Mouse (Mus musculus) layer of hippocampus, postnatal 36 days (tissue): ENCODE data around the gene Ntf5. TPM values are rescaled to one million over a fixed set of nuclear protein-coding genes. Genes with fewer than 3 reads are reported as not detected.
A peak's percentile ranks its signal among the peaks of the same experiment; 100 is the strongest.

Experiments
- DNase-seq, 2 experiments: peaks; one replicate each; pipeline ENCODE4 v3.0.0; 2022
- total RNA-seq, 2 experiments: library from RNA; stranded (reverse); gene quantifications; 2 replicates each; pipeline ENCODE4 v1.2.3; 2021

Ntf5 gene
- total RNA-seq, 2 experiments from 2014 or later: 0.17 to 0.18 TPM

DNA sequence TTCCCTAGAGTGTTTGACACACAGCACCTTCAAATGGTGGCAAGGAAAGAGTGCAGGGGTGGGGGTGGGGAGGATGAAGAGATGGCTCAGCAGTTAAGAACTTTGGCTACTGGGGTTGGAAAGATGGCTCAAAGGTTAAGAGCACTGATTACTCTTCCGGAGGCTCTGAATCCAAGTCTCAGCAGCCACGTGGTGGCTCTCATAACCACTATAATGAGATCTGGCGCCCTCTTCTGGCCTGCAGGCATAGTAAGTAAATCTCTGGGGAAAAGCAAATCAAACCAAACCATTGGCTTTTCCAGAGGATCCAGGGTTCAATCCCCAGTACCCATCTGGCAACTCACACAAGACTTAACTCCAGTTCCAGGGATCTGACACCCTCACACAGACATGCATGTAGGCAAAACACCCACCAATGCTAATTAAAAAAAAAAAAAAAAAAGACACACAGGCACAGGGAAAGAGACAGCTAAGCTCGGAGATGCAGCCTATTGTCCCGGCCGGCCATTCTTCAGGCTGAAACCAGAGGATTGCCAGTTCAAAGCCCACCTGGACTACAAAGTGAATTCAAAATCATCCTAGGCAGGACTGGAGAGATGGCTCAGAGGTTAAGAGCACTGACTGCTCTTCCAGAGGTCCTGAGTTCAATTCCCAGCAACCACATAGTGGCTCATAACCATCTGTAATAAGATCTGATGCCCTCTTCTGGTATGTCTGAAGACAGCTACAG, 9.8 kb upstream of the Ntf5 start:
- no peak for DNase-seq

DNA sequence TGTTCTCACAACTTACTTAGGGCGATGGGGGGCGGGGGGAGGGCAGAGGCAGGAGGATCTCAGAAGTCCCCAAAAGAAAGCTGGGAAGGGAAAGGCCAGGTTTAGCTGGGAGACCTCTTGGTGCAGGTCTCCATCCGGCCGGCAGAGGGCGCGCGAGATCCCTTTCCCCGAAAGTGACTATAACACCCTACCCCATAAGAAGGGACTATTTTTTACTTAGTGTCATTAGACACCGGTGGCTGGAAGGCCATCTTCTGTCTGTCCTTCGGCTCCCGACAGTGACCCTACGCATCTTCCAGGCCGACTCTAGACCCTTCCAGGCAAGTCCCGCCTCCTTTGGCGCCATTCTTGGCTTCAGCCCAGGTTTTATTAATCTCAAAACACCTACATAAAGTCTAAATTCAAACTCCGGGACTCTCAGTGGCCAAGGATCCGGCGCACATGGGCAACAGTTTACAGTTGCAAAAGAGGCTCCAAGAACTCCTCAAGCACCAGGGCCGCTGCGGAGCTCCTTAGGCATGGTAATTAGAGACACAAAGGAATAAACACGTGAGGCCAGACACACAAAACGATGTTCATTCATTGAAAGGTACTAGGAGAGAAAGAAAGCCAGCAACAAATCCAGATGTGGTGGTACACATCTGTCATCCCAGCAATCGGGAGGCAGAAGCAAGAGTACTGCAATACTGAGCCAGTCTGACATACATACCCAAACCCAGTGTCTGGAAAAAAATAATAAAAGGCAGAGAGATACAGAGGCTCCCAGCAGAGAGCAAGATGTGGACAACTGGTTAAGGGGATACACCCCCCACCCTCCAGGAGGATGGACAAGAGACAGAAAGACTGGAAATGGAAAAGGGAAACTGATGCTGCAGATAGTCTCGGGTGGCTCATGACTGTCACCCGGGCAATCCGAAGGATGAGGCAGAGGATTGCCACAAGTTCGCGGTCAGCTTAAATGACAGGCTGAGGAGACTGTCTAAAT, 8.1 kb upstream of the Ntf5 start, which contains the start of gene Kcna7:
Gene Kcna7 (plus strand): TSS at position 563 of the 985 bp plus-strand sequence.
- DNase-seq: peak; percentile 50 to 67

- DNase-seq: no peak
These were observed 7.0 kb upstream of the Ntf5 start for GRCm38 (mm10) chr7:45406157-45407156.

GRCm38 (mm10) chr7:45407836-45408235, 5.7 kb upstream of the Ntf5 start:
- no peak for DNase-seq

- no peak for DNase-seq
These were observed 5.1 kb upstream of the Ntf5 start for GRCm38 (mm10) chr7:45408351-45408750.

- DNase-seq: no peak
These were observed 4.5 kb upstream of the Ntf5 start for GRCm38 (mm10) chr7:45408949-45409348.

GRCm38 (mm10) chr7:45409497-45410163, 3.9 kb upstream of the Ntf5 start:
- no peak for DNase-seq

DNA sequence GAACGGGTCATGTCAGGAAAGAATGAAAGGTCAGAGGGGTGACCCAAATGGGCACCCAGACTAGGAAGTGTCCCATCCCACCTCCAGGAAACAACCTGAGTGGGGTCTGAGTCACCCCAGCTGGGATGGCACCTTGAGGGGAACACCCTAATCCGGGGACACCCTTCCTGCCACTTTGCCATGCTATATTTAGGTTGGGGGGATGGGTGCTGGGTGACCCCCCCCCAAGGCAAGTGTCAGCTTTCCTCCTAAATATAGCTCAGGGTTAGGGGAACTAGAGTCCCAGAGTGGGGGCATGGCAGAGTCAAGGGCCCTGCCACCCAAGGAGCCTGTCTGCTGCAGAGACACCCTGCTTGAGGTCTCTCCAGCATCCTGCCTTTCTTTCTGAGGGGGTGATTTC, 1.1 kb upstream of the Ntf5 start:
- no peak for DNase-seq

DNA sequence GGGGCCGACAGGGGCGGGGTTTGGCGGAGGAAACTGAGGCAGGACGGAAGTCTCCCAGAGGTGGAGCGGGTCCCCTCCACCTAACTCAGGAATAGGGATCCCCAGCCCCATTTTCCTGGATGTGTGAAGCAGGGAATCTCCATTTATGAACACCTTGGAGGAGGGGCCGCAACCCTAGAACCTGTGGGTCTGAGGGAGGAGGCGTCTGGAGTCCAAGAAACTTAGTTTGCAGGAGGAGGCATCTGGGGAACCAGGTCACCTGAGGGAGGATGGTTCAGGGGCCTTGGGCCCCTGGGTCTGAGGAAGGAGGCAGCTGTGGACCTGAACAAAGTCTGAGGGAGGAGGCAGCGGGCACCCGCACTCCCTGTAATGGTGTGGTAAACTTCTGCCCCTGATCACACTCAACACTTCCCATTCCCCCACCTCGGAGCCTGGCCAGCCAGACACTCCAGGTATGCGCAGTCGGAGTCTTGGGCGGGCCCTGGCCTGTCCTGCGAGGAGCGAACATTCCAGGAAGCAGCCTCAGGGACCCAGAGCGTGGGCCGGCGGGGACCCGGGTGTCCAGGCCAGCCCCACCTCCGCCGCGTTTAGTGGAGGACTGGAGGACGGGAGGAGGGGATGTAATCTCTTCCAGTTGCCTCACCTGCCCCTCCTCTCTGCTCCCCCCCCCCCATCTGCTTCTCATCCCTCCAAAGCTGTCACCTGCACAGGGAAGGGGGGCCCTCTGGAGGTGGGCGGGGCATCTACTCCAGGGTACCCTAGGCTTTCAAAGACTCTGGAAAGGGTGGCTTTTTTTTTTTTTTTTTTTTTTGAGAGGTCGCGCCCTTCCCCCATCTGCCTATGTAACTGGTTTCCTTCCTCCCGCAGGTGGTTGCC, 607 bp downstream of the Ntf5 start:
- no peak for DNase-seq

DNA sequence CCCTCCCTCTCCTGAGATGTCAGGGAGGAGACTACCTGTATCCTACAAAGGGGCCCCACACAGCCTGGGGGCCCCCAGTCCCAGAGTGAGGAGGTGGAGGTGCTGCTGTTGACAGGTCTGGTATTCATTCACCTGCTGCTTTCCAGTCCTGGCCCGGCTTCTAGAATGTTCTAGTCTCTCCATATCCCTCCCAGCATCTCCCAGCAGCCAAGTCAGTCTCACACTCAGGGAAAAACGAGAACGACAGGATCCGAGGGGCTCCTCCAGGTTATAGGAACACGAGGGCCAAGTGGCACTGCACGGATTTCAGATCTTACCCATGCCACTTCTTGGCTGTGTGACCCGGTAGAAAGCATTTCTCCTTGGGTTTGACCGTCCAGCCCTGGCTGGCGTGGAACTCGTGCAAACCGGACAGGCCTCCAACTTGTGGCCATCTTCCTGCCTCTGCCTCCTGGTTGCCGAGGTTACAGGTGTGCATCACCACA, 1.3 kb downstream of the Ntf5 start:
- DNase-seq: no peak

DNA sequence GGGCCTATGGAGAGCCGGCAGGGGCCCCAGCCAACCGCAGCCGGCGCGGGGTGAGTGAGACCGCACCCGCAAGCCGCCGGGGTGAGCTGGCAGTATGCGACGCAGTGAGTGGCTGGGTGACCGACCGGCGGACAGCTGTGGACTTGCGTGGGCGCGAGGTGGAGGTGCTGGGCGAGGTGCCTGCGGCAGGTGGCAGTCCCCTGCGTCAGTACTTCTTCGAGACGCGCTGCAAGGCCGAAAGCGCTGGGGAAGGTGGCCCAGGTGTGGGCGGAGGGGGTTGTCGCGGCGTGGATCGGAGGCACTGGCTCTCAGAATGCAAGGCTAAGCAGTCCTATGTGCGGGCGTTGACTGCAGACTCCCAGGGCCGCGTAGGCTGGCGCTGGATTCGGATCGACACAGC, 2.1 kb downstream of the Ntf5 start:
- no peak for DNase-seq

DNA sequence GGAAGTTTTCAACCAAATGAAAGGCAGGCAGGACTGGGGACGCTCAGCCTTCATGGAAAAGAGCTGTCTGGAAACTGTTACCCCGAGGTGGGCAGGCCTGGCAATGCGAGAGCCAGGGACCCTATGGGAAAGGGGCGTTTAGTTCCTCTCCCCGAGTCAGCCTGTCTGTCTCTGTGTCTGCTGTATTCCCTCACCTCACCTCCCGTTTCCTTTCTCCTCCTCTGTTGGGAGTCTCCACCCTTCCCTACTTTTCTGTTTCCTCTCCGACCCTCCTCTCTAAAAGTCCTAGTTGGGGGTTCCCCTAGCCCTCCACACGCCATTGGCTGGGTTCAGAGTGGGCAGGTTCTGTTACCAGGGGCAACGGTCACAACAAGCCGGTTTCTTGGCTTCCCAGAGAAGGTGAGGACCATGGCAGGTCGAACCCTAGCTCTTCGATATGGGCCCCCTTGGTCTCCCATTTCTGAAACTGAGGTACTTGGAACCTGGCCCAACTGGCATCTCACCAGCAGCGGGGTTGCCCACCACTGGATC, 4.5 kb downstream of the Ntf5 start:
- no peak for DNase-seq

GRCm38 (mm10) chr7:45419859-45420614, 6.5 kb downstream of the Ntf5 start:
- DNase-seq: no peak

- no peak for DNase-seq
These were observed 7.1 kb downstream of the Ntf5 start, which contains the start of gene Lhb for GRCm38 (mm10) chr7:45420615-45420919. Lhb (plus strand) TSS chr7:45420820.

DNA sequence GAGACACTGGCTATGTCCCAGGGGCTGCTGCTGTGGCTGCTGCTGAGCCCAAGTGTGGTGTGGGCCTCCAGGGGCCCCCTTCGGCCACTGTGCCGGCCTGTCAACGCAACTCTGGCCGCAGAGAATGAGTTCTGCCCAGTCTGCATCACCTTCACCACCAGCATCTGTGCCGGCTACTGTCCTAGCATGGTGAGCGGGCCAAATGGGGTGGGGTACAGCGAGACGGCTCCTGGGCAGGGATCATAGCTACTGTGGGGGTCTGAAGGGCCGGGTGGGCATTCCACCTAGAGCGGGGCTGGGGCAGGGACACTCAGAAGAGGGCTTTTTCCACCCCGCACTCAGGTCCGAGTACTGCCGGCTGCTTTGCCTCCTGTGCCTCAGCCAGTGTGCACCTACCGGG, 7.7 kb downstream of the Ntf5 start:
- DNase-seq: no peak

GRCm38 (mm10) chr7:45426556-45426955, 13.1 kb downstream of the Ntf5 start:
- DNase-seq: no peak

GRCm38 (mm10) chr7:45433835-45434202, 20.3 kb downstream of the Ntf5 start:
- no peak for DNase-seq

- DNase-seq: peak; percentile 100
These were observed 20.9 kb downstream of the Ntf5 start, which contains the start of gene Gys1 for GRCm38 (mm10) chr7:45434203-45435015. Gys1 (plus strand) TSS chr7:45434844.

DNA sequence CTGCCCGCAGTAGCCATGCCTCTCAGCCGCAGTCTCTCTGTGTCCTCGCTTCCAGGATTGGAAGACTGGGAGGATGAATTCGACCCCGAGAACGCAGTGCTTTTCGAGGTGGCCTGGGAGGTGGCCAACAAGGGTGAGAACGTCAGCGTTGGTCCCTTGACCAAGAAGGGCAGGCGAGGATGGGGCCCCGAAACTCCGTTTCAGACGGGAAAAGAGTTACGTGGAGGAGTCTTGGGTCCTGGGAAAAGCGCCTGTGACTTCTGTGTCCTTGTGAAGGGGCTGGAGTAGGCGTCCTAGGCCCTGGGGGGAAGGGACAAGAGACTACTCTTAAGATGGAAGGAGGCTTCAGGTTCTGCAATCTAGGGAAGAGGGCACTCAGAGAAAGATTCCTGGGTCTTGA, 21.5 kb downstream of the Ntf5 start:
- DNase-seq: no peak
